ENCODE assay signal across 8 mouse cellular contexts in the genomic region with DNA sequence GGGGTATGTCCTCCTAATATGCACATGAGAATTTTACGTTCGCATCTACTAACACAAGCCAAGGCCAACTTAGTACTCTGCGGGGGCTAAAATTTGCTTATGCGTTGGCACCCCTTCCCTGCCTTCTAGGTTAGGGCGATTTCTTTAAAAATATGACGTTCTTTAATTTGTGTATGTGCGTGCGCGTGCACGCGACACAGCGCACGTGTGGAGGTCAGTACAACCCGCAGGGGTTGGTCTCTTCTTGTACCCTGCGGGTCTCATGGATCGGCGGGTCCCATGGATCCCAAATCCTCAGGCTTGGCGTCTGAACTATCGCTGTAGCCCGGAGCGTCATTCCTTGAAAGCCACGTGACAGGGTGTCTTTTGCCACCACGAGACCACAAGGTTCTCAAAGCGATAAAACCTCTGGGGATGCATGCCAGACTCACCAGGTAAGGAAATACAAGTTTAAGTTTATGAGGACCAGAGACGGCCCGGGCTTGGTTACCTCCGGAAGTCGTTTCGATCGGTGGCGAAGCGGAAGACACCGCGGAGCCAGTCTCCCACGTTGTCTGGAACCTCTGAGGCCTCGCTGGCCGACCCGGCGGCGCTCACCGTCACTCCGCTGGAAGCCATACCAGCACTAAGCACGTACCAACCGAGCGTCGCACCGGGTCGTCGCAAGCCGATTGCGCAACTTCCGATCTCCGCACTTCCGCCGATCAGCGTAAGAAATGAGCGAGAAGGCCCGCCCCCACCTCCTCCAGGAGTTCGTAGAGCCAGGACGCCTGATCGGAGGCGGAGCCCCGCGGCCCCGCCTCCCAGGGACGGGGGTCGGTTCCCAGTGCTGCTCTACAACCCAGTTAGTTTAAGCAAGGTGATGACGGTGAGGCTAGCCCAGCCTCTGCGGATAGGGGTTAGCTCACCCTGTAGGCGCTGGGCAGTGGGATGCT. TPM values are rescaled to one million over a fixed set of nuclear protein-coding genes. Genes with fewer than 3 reads are reported as not detected.
DNase-seq lines count a peak whose midpoint lies in the region; ATAC-seq lines count a peak whose summit lies in the region.

No protein-coding gene starts in this region.

- H3K9ac ChIP-seq in hindbrain, embryonic 15.5 days, result peak overlapping the region; percentile 75

- H3K27me3 ChIP-seq in hindbrain, embryonic 15.5 days, result no peaks in the 10 kb centered on the region

- no peaks in the 10 kb centered on the region for H3K9me3 ChIP-seq in hindbrain, embryonic 15.5 days

- ATAC-seq in hindbrain, embryonic 15.5 days (ENCODE audit: low FRiP score, low read depth), result peak; percentile 93

- H3K27ac ChIP-seq in hindbrain, embryonic 15.5 days (replicated peaks), result peak overlapping the region; percentile 85

- peak overlapping the region; percentile 84 for H3K4me2 ChIP-seq in hindbrain, embryonic 15.5 days

- H3K4me3 ChIP-seq in hindbrain, embryonic 15.5 days, result peak overlapping the region; percentile 89

- peaks cover 17% of the 10 kb centered on the region for H3K36me3 ChIP-seq in hindbrain, embryonic 15.5 days

- peaks cover 26% of the 10 kb centered on the region for H3K4me1 ChIP-seq in hindbrain, embryonic 15.5 days (replicated peaks)

- WGBS in hindbrain, embryonic 15.5 days, result under 1% methylated on average over 70 of the region's 70 CpGs

- DNase-seq in T-cell, adult 2 months (ENCODE audit: low spot score), result peak; percentile 95
- DNase-seq in cerebellum, postnatal 36 days, result peak; percentile 96 to 97
- DNase-seq in frontal cortex, postnatal 36 days (ENCODE audit: low spot score in 2 of 2), result peak; percentile 93 to 97
- DNase-seq in left cerebral cortex, adult 11 months (ENCODE audit: low spot score), result peak; percentile 94
- DNase-seq in lung, postnatal 4 days, result peak; percentile 96 to 97
- peak; percentile 94 for DNase-seq in retina, postnatal 7 days (ENCODE audit: low read depth, low spot score)
- DNase-seq in urinary bladder, adult 2 months (ENCODE audit: low spot score), result peak; percentile 75

RNA-seq across cellular contexts. Expression of a gene that starts 0.5 kb away (rescaled TPM):
- 277 and 288 TPM in 2 replicates for polyA plus RNA-seq in hindbrain, embryonic 15.5 days (2015; fragmentation: Nextera tagmentation; extraction: Ambion mirVana)
- polyA plus RNA-seq in urinary bladder, adult 2 months (2012; rRNA removed), result 110 and 111 TPM in 2 replicates

RNA-seq across cellular contexts. Expression of a gene that starts 1.2 kb away (rescaled TPM):
- polyA plus RNA-seq in hindbrain, embryonic 15.5 days (2015; fragmentation: Nextera tagmentation; extraction: Ambion mirVana), result 49.3 and 52.2 TPM in 2 replicates
- 8.1 and 10.1 TPM in 2 replicates for polyA plus RNA-seq in urinary bladder, adult 2 months (2012; rRNA removed)

RNA-seq across cellular contexts. Expression of a gene that starts 6.6 kb away (rescaled TPM):
- polyA plus RNA-seq in hindbrain, embryonic 15.5 days (2015; fragmentation: Nextera tagmentation; extraction: Ambion mirVana), result 1.2 and 1.5 TPM in 2 replicates
- 1.2 and 1.9 TPM in 2 replicates for polyA plus RNA-seq in urinary bladder, adult 2 months (2012; rRNA removed)

RNA-seq across cellular contexts. Expression of a gene that starts 6.9 kb away (rescaled TPM):
- polyA plus RNA-seq in hindbrain, embryonic 15.5 days (2015; fragmentation: Nextera tagmentation; extraction: Ambion mirVana), result 1.3 and 1.6 TPM in 2 replicates
- polyA plus RNA-seq in urinary bladder, adult 2 months (2012; rRNA removed), result 1.4 and 1.5 TPM in 2 replicates

RNA-seq across cellular contexts. Expression of a gene that starts 39.0 kb away (rescaled TPM):
- 0.16 TPM in 1 of 2 replicates, not detected in the other for polyA plus RNA-seq in hindbrain, embryonic 15.5 days (2015; fragmentation: Nextera tagmentation; extraction: Ambion mirVana)
- polyA plus RNA-seq in urinary bladder, adult 2 months (2012; rRNA removed), result 0.09 TPM in 1 of 2 replicates, not detected in the other

Comparison
In these comparisons a context has a peak if more than half of its experiments do, and no peak if none do; other contexts are left out.
1. Peak in every context shown above with its lines: DNase-seq, ATAC-seq, H3K4me3 ChIP-seq and H3K27ac ChIP-seq.